Mouse (Mus musculus): ENCODE data around the gene Maneal. TPM values are rescaled to one million over a fixed set of nuclear protein-coding genes. Genes with fewer than 3 reads are reported as not detected.

Gene Maneal
- total RNA-seq (2021): 10 to 100 TPM; 54.0 TPM

GRCm38 (mm10) chr4:124861283-124862188, at the start of gene Maneal:
TSS of gene Maneal (minus strand) at chr4:124862171.
- intact Hi-C loops (cut with DNase I): no loop called here
- peak in 1 of 2 experiments; percentile 35 for DNase-seq (ENCODE audit: extremely low spot score in 1 of 2, low spot score in 2 of 2)

- intact Hi-C loops (cut with DNase I): no loop called here
- DNase-seq (ENCODE audit: extremely low spot score in 1 of 2, low spot score in 2 of 2): peak; percentile 31 to 68
Measured at GRCm38 (mm10) chr4:124905971-124906822, 44.2 kb upstream of the Maneal start.

GRCm38 (mm10) chr4:124905417-124905816, 43.4 kb upstream of the Maneal start:
- no peak for DNase-seq (ENCODE audit: extremely low spot score in 1 of 2, low spot score in 2 of 2)
- intact Hi-C loops (cut with DNase I): no loop called here

- intact Hi-C loops (cut with DNase I): no loop called here
- DNase-seq (ENCODE audit: extremely low spot score in 1 of 2, low spot score in 2 of 2): no peak
Measured at GRCm38 (mm10) chr4:124899906-124900305, 37.9 kb upstream of the Maneal start.

- no peak for DNase-seq (ENCODE audit: extremely low spot score in 1 of 2, low spot score in 2 of 2)
- intact Hi-C loops (cut with DNase I): no loop called here
Measured at GRCm38 (mm10) chr4:124898428-124898827, 36.5 kb upstream of the Maneal start.

- DNase-seq (ENCODE audit: extremely low spot score in 1 of 2, low spot score in 2 of 2): peak in 1 of 2 experiments; percentile 70
Measured at GRCm38 (mm10) chr4:124894508-124895428, 32.8 kb upstream of the Maneal start.

GRCm38 (mm10) chr4:124893769-124894168, 31.8 kb upstream of the Maneal start:
- intact Hi-C loops (cut with DNase I): no loop called here
- DNase-seq (ENCODE audit: extremely low spot score in 1 of 2, low spot score in 2 of 2): no peak

More at GRCm38 (mm10) chr4:124894508-124895428, 32.8 kb upstream of the Maneal start:
- intact Hi-C loops (cut with DNase I): no loop called here

- intact Hi-C loops (cut with DNase I): no loop called here
- no peak for DNase-seq (ENCODE audit: extremely low spot score in 1 of 2, low spot score in 2 of 2)
Measured at GRCm38 (mm10) chr4:124890831-124891230, 28.9 kb upstream of the Maneal start.

- intact Hi-C loops (cut with DNase I): no loop called here
- DNase-seq (ENCODE audit: extremely low spot score in 1 of 2, low spot score in 2 of 2): peak in 1 of 2 experiments; percentile 28
Measured at GRCm38 (mm10) chr4:124889935-124890334, 28.0 kb upstream of the Maneal start.

GRCm38 (mm10) chr4:124888702-124889101, 26.7 kb upstream of the Maneal start:
- no peak for DNase-seq (ENCODE audit: extremely low spot score in 1 of 2, low spot score in 2 of 2)
- intact Hi-C loops (cut with DNase I): no loop called here

- intact Hi-C loops (cut with DNase I): no loop called here
- DNase-seq (ENCODE audit: extremely low spot score in 1 of 2, low spot score in 2 of 2): peak in 1 of 2 experiments; percentile 56
Measured at GRCm38 (mm10) chr4:124882151-124882729, 20.3 kb upstream of the Maneal start.

- DNase-seq (ENCODE audit: extremely low spot score in 1 of 2, low spot score in 2 of 2): peak; percentile 80 to 89
- intact Hi-C loops (cut with DNase I): no loop called here
Measured at GRCm38 (mm10) chr4:124881341-124881908, 19.5 kb upstream of the Maneal start.

- no peak for DNase-seq (ENCODE audit: extremely low spot score in 1 of 2, low spot score in 2 of 2)
Measured at GRCm38 (mm10) chr4:124880599-124880998, 18.6 kb upstream of the Maneal start, which contains the start of gene Epha10. TSS of gene Epha10 (plus strand) at chr4:124880899.

GRCm38 (mm10) chr4:124872719-124873118, 10.7 kb upstream of the Maneal start:
- no peak for DNase-seq (ENCODE audit: extremely low spot score in 1 of 2, low spot score in 2 of 2)
- intact Hi-C loops (cut with DNase I): no loop called here

More at GRCm38 (mm10) chr4:124880599-124880998, 18.6 kb upstream of the Maneal start, which contains the start of gene Epha10:
- intact Hi-C loops (cut with DNase I): no loop called here

- peak in 1 of 2 experiments; percentile 69 for DNase-seq (ENCODE audit: extremely low spot score in 1 of 2, low spot score in 2 of 2)
- intact Hi-C loops (cut with DNase I): no loop called here
Measured at GRCm38 (mm10) chr4:124860446-124860845, 1.5 kb downstream of the Maneal start.

GRCm38 (mm10) chr4:124858370-124858769, 3.6 kb downstream of the Maneal start:
- intact Hi-C loops (cut with DNase I): no loop called here
- DNase-seq (ENCODE audit: extremely low spot score in 1 of 2, low spot score in 2 of 2): no peak

- intact Hi-C loops (cut with DNase I): no loop called here
- DNase-seq (ENCODE audit: extremely low spot score in 1 of 2, low spot score in 2 of 2): no peak
Measured at GRCm38 (mm10) chr4:124856294-124856693, 5.7 kb downstream of the Maneal start.

Measured in left cerebral cortex, postnatal 10 days (tissue).